Mouse (Mus musculus) ES-E14 (cell line): ENCODE results near the gene Taar7b. TPM values are rescaled to one million over a fixed set of nuclear protein-coding genes. Genes with fewer than 3 reads are reported as not detected.

ENCODE experiments used
- DNase-seq: peaks from one replicate; pipeline ENCODE4 v3.0.0-alpha.2; 2013; ENCODE audit warnings: low read depth, low spot score
- H3K27ac ChIP-seq: 2 replicates; pipeline ENCODE4 v1.5.1; 2012; ENCODE audit warnings: low read depth, mild to moderate bottlenecking, low read length, moderate library complexity, mixed read lengths; ENCODE audit not compliant: poor library complexity, insufficient read depth, severe bottlenecking
- H3K36me3 ChIP-seq: 2 replicates; pipeline ENCODE4 v1.6.1; 2012; ENCODE audit warnings: mild to moderate bottlenecking, low read length, moderate library complexity, mixed read lengths; ENCODE audit not compliant: control insufficient read depth, poor library complexity, insufficient read depth, severe bottlenecking
- H3K4me1 ChIP-seq, 2 experiments: fragments of 150-350 bp in 1 of 2; sonication (generic) in 1 of 2; 2 replicates each; pipeline ENCODE4 v1.6.1; 2012; ENCODE audit warnings: low read length in 2 of 2, mild to moderate bottlenecking in 1 of 2, mixed read lengths in 1 of 2; ENCODE audit not compliant: control insufficient read depth in 2 of 2, insufficient read depth in 2 of 2, poor library complexity in 1 of 2
- H3K4me3 ChIP-seq, 2 experiments: fragments of 150-350 bp in 1 of 2; sonication (generic) in 1 of 2; 2 replicates each; pipeline ENCODE4 v1.5.1; 2012; ENCODE audit warnings: low read length in 2 of 2, low read depth in 1 of 2, mild to moderate bottlenecking in 1 of 2, mixed read lengths in 1 of 2; ENCODE audit not compliant: insufficient read depth in 1 of 2, poor library complexity in 1 of 2, severe bottlenecking in 1 of 2
- H3K9ac ChIP-seq: 2 replicates; pipeline ENCODE4 v1.6.1; 2012; ENCODE audit warnings: low read depth, mild to moderate bottlenecking, low read length, mixed read lengths; ENCODE audit not compliant: poor library complexity, insufficient read depth, severe bottlenecking
- H3K9me3 ChIP-seq: fragments of 150-350 bp; sonication (generic); 2 replicates; pipeline ENCODE4 v1.6.1; 2012; ENCODE audit warnings: low read depth, mild to moderate bottlenecking, low read length; ENCODE audit not compliant: control insufficient read depth, insufficient read depth
- CHD2 ChIP-seq: IDR thresholded peaks from 2 replicates; pipeline ENCODE4 v1.6.1; 2014; ENCODE audit warnings: mild to moderate bottlenecking, low read depth, low read length, inconsistent platforms
- HCFC1 ChIP-seq: IDR thresholded peaks from 2 replicates; pipeline ENCODE4 v1.6.1; 2012; ENCODE audit warnings: low read length, inconsistent platforms, borderline replicate concordance; ENCODE audit not compliant: insufficient read depth
- MAFK ChIP-seq: IDR thresholded peaks from 2 replicates; pipeline ENCODE4 v1.6.1; 2014; ENCODE audit warnings: mild to moderate bottlenecking, low read depth, low read length, inconsistent platforms; ENCODE audit not compliant: insufficient read depth
- ZC3H11A ChIP-seq: IDR thresholded peaks from 2 replicates; pipeline ENCODE4 v1.6.1; 2012; ENCODE audit warnings: low read depth, mild to moderate bottlenecking, inconsistent platforms, low read length, borderline replicate concordance
- ZNF384 ChIP-seq: IDR thresholded peaks from 2 replicates; pipeline ENCODE4 v1.6.1; 2012; ENCODE audit warnings: low read depth, low read length, inconsistent platforms
- in situ Hi-C, 2 experiments: fragments of 600-800 bp; cut with MboI; formaldehyde crosslinking; loops; one replicate each; pipeline ENCODE4 v1.15.1; 2025; ENCODE audit warnings: low sequenced_read_pairs in 2 of 2, inconsistent platforms in 1 of 2; ENCODE audit not compliant: unreplicated experiment in 2 of 2
- total RNA-seq: library from RNA; depleted of rRNA; stranded (reverse); fragments of 300-350 nt; gene quantifications from 2 replicates; pipeline ENCODE4 v1.2.3, GENCODE M21; 2012; rRNA removed

Gene Taar7b
- total RNA-seq, result not detected in 2 replicates

DNA sequence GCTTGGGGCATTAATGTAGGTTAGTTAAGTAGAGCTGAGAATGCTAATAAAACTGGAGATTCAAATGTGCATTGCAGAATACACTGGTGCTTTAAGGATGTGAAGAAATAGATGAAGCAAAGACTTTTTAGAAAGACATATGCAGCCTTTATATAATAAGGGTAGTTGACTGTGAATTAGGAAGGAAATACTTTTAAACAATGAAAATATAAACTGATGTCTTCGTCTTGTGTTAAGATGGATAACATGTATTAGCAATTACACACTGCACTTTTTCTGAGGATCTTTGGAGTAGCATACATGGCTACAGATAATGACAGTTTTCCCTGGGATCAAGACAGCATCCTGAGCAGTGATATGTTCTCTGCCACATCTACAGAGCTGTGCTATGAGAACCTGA, at the start of gene Taar7b:
Taar7b (plus strand) TSS at position 301 of the 400 bp plus-strand sequence.
- H3K4me3 ChIP-seq, result no peak within 1 kb of the TSS
- H3K36me3 ChIP-seq, result no peaks in the 10 kb centered on the region
- no peak within 1 kb of the TSS for H3K9ac ChIP-seq
- no peak within 1 kb of the TSS for H3K27ac ChIP-seq
- no peaks in the 10 kb centered on the region for H3K9me3 ChIP-seq
- H3K4me1 ChIP-seq, result no peaks in the 10 kb centered on the region
- in situ Hi-C loops, result no loop called here
- no peak for DNase-seq
- no peak for TF ChIP-seq MAFK
- no peak for TF ChIP-seq HCFC1
- no peak for TF ChIP-seq ZNF384
- no peak for TF ChIP-seq CHD2
- TF ChIP-seq ZC3H11A, result no peak

DNA sequence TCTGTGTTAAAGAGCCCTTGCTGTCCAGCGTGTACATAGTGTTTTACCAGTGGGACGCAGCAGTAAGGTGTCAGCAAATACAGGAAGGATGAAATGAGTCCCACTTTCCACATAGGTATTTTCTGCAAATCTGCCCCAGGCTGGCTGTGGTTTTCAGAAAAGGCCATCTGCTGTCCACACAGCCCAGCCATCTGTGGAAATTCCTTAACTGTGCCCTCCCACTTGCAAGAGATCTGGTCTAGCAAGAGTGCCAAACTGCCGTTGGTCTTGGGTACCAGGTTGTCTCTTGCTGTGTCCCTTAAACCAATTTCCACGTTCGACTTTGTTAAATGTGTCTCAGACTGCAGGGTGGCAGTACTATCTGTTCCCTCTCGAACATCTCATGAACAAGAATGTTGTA, 48.0 kb upstream of the Taar7b start:
- TF ChIP-seq MAFK (no peak), ZNF384 (no peak), ZC3H11A (no peak), HCFC1 (no peak), CHD2 (no peak)
- no peaks in the 10 kb centered on the region for H3K36me3 ChIP-seq
- in situ Hi-C loops, result loop anchor here in 1 of 2 experiments (25.0 kb wide), 1 partner anchor 661 kb away; no protein-coding TSS in a partner anchor
- no peak for DNase-seq
- no peak overlapping the region for H3K27ac ChIP-seq
- no peaks in the 10 kb centered on the region; a peak in 1 of 4 replicates for H3K4me1 ChIP-seq
- H3K4me3 ChIP-seq, result no peak overlapping the region
- H3K9me3 ChIP-seq, result no peaks in the 10 kb centered on the region
- H3K9ac ChIP-seq, result no peak overlapping the region

- H3K9ac ChIP-seq, result no peak overlapping the region
- in situ Hi-C loops, result loop anchor here in 1 of 2 experiments (25.0 kb wide), 1 partner anchor 653 kb away; no protein-coding TSS in a partner anchor
- no peaks in the 10 kb centered on the region for H3K9me3 ChIP-seq
Observed at GRCm38 (mm10) chr10:23959071-23959470, 40.7 kb upstream of the Taar7b start.

DNA sequence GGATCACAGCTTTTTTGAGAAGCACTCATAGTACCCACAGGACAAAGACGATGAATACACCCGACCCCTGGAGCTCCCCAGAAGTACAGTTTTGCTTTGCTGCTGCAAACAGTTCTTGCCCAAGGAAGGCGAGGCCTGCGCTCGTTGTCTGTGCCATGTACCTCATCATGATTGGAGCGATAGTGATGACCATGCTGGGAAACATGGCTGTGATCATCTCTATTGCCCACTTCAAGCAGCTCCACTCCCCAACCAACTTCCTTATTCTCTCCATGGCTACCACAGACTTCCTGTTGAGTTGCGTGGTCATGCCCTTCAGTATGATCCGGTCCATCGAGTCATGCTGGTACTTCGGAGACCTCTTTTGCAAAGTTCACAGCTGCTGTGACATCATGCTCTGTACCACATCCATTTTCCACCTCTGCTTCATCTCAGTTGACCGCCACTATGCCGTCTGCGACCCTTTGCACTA, 39.3 kb upstream of the Taar7b start, which contains the start of gene Taar4:
Taar4 (plus strand) TSS at position 51 of the 472 bp plus-strand sequence.
- in situ Hi-C loops, result loop anchor here in 1 of 2 experiments (25.0 kb wide), 1 partner anchor 652 kb away; no protein-coding TSS in a partner anchor
- Histone ChIP-seq H3K9me3 (no peaks in the 10 kb centered on the region), H3K9ac (no peak within 1 kb of the TSS), H3K36me3 (no peaks in the 10 kb centered on the region), H3K4me1 (no peaks in the 10 kb centered on the region), H3K27ac (no peak within 1 kb of the TSS), H3K4me3 (no peak within 1 kb of the TSS)
- TF ChIP-seq ZC3H11A (no peak), MAFK (no peak), ZNF384 (no peak), HCFC1 (no peak), CHD2 (no peak)
- DNase-seq, result no peak

More at GRCm38 (mm10) chr10:23959071-23959470, 40.7 kb upstream of the Taar7b start:
- TF ChIP-seq CHD2 (no peak), MAFK (no peak), ZNF384 (no peak), ZC3H11A (no peak), HCFC1 (no peak)
- Histone ChIP-seq H3K4me3 (no peak overlapping the region), H3K27ac (no peak overlapping the region), H3K4me1 (no peaks in the 10 kb centered on the region; a peak in 1 of 4 replicates), H3K36me3 (no peaks in the 10 kb centered on the region)
- no peak for DNase-seq
